Comparison of ENCODE assay signal across 19 mouse cellular contexts in the genomic region with DNA sequence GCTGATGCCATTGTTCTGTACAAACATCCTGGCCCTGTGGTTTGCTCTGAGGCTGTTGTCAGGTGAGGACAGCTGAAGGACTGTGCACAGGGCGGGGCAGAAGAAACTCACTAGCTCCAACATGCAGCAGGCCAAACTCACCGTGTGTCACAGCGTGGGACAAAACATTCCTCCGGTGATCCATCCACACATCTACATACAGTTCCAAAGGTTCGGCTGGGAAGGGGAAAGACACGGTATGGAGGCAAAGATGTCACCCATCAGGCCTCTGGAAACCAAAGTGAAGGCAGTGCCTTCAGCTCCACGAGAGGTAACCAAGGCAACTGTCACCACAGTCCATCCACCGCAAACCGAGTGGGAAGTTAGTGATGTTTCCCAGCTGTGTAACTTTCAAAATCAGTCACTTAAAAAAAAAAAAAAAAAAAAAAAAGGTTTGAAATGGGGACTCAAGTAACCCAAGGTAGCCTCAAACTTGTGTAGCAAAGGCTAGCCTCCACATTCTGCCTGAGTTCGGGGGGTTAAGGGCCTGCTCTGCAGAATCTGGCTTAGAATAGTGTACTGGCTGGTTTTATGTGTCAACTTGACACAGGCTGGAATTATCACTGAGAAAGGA. TPM values are rescaled to one million over a fixed set of nuclear protein-coding genes. Genes with fewer than 3 reads are reported as not detected.
DNase-seq lines count a peak whose midpoint lies in the region; ATAC-seq and TF ChIP-seq lines count a peak whose summit lies in the region.
"Had no signal": no experiment of that assay in that cellular context is flagged by ENCODE, and none has a peak within 500 bp of the region (broad histone marks: within the 10 kb centered on the region; RNA-seq: fewer than 3 reads in every experiment).

A gene (minus strand): TSS at position 270 of the 613 bp plus-strand sequence.

- no peaks in the 10 kb centered on the region for H3K36me3 ChIP-seq in stomach, postnatal 0 days (ENCODE audit: control insufficient read depth, insufficient read depth, low read length)
- H3K36me3 ChIP-seq in midbrain, postnatal 0 days (ENCODE audit: insufficient read depth, low read length) = no peaks in the 10 kb centered on the region
- H3K36me3 ChIP-seq: embryonic facial prominence, embryonic 10.5 days; liver, embryonic 13.5 days; midbrain, embryonic 12.5 days; neural tube, embryonic 15.5 days had no signal

- H3K9ac ChIP-seq in stomach, postnatal 0 days (ENCODE audit: low read length) = no peak within 1 kb of the TSS
- no peak within 1 kb of the TSS for H3K9ac ChIP-seq in midbrain, postnatal 0 days (replicated peaks; ENCODE audit: low read length, poor library complexity, severe bottlenecking)
- H3K9ac ChIP-seq: liver, embryonic 13.5 days; midbrain, embryonic 12.5 days; neural tube, embryonic 15.5 days had no signal

- no peaks in the 10 kb centered on the region for H3K4me1 ChIP-seq in lung, adult 2 months (ENCODE audit: control insufficient read depth, insufficient read depth, low read length)
- H3K4me1 ChIP-seq in stomach, postnatal 0 days (replicated peaks; ENCODE audit: control insufficient read depth, insufficient read depth) = no peaks in the 10 kb centered on the region
- H3K4me1 ChIP-seq in midbrain, postnatal 0 days (ENCODE audit: insufficient read depth, low read length) = no peaks in the 10 kb centered on the region
- H3K4me1 ChIP-seq: midbrain, embryonic 12.5 days; neural tube, embryonic 15.5 days had no signal

- DNase-seq in lung, adult 2 months = no peak
- no peak for DNase-seq in lung, postnatal 14 days
- DNase-seq in lung, postnatal 25 days (ENCODE audit: low spot score) = peak; percentile 31
- no peak for DNase-seq in stomach, postnatal 0 days (ENCODE audit: low spot score)
- no peak for DNase-seq in midbrain, postnatal 0 days (ENCODE audit: low spot score)
- DNase-seq in gastrocnemius, postnatal 36 days = no peak
- DNase-seq in Muller cell, postnatal 12 days (ENCODE audit: inconsistent ontology term) = no peak
- DNase-seq: adrenal gland, postnatal 14 days; B cell, adult 2 months; cerebellum, adult 2 months; liver, embryonic 13.5 days had no signal

- WGBS in lung, adult 2 months = 59% methylated on average over 10 of the region's 10 CpGs
- WGBS in stomach, postnatal 0 days = 52% methylated on average over 10 of the region's 10 CpGs
- 79% methylated on average over 10 of the region's 10 CpGs for WGBS in midbrain, postnatal 0 days

- intact Hi-C loops in gastrocnemius, postnatal 36 days (cut with DNase I) = no loop called here

- no peak within 1 kb of the TSS for H3K4me2 ChIP-seq in stomach, postnatal 0 days (replicated peaks; ENCODE audit: low read depth)
- no peak within 1 kb of the TSS for H3K4me2 ChIP-seq in midbrain, postnatal 0 days (ENCODE audit: low read depth, low read length, poor library complexity, severe bottlenecking)
- H3K4me2 ChIP-seq: liver, embryonic 13.5 days; midbrain, embryonic 12.5 days; neural tube, embryonic 15.5 days had no signal

- TF ChIP-seq POLR2A in lung, adult 2 months (IDR thresholded peaks at IDR 0.05; ENCODE audit: borderline replicate concordance, extremely low read depth, low read depth, low read length) = no peak

- peak within 1 kb of the TSS; percentile 24 for H3K4me3 ChIP-seq in lung, adult 2 months (replicated peaks; ENCODE audit: extremely low read depth, low read depth, low read length)
- no peak within 1 kb of the TSS for H3K4me3 ChIP-seq in stomach, postnatal 0 days (ENCODE audit: low read depth, low read length)
- no peak within 1 kb of the TSS for H3K4me3 ChIP-seq in midbrain, postnatal 0 days (ENCODE audit: low read depth, low read length)
- H3K4me3 ChIP-seq: embryonic facial prominence, embryonic 10.5 days; layer of hippocampus, adult 2 months; liver, embryonic 13.5 days; midbrain, embryonic 12.5 days; neural tube, embryonic 15.5 days had no signal

- TF ChIP-seq CTCF in lung, adult 2 months (IDR thresholded peaks at IDR 0.05; ENCODE audit: insufficient read depth, low read length) = no peak
- no peak for TF ChIP-seq CTCF in stomach, postnatal 0 days (IDR thresholded peaks at IDR 0.05; ENCODE audit: low read depth)
- TF ChIP-seq CTCF in midbrain, postnatal 0 days (IDR thresholded peaks at IDR 0.05) = no peak

- peak within 1 kb of the TSS; percentile 24; the same call in 1 of the 2 replicates for H3K27ac ChIP-seq in stomach, postnatal 0 days (replicated peaks)
- no peak within 1 kb of the TSS for H3K27ac ChIP-seq in midbrain, postnatal 0 days (ENCODE audit: low read depth, low read length)
- H3K27ac ChIP-seq: embryonic facial prominence, embryonic 10.5 days; layer of hippocampus, adult 2 months; liver, embryonic 13.5 days; midbrain, embryonic 12.5 days; neural tube, embryonic 15.5 days had no signal

- peak; percentile 81 for ATAC-seq in common myeloid progenitor, adult 5-6 weeks (replicated peaks; ENCODE audit: low read depth, poor library complexity, severe bottlenecking)
- ATAC-seq in stomach, postnatal 0 days (ENCODE audit: low FRiP score, low TSS enrichment) = peak; percentile 57
- no peak for ATAC-seq in midbrain, postnatal 0 days (ENCODE audit: low FRiP score)
- ATAC-seq: hindbrain, embryonic 16.5 days had no signal

- H3K9me3 ChIP-seq in stomach, postnatal 0 days (ENCODE audit: control insufficient read depth, low read length) = no peaks in the 10 kb centered on the region
- H3K9me3 ChIP-seq in midbrain, postnatal 0 days (ENCODE audit: low read length) = no peaks in the 10 kb centered on the region
- H3K9me3 ChIP-seq: embryonic facial prominence, embryonic 10.5 days; liver, embryonic 13.5 days; midbrain, embryonic 12.5 days; neural tube, embryonic 15.5 days had no signal

- no peak for TF ChIP-seq EP300 in stomach, postnatal 0 days (optimal IDR thresholded peaks at IDR 0.05)

- H3K27me3 ChIP-seq in stomach, postnatal 0 days (ENCODE audit: control insufficient read depth, insufficient read depth, low read length) = no peaks in the 10 kb centered on the region
- no peaks in the 10 kb centered on the region for H3K27me3 ChIP-seq in midbrain, postnatal 0 days (ENCODE audit: insufficient read depth, low read length)
- H3K27me3 ChIP-seq: liver, embryonic 13.5 days; midbrain, embryonic 12.5 days; neural tube, embryonic 15.5 days had no signal

RNA-seq across cellular contexts. Expression of the gene that starts here (rescaled TPM):
- 1.5 and 2.7 TPM in 2 replicates for polyA plus RNA-seq in lung, adult 2 months (2012; rRNA removed)
- not detected in 2 replicates for total RNA-seq in common myeloid progenitor, adult 5-6 weeks (2017)
- 0.08 and 0.11 TPM in 2 replicates for polyA plus RNA-seq in stomach, postnatal 0 days (2015; fragmentation: Nextera tagmentation; extraction: Ambion mirVana)
- 1.8 TPM in 1 of 2 replicates, not detected in the other for total RNA-seq in midbrain, postnatal 0 days (2014; rRNA removed)
- 0.15 and 0.17 TPM in 2 replicates for polyA plus RNA-seq in midbrain, postnatal 0 days (2015; fragmentation: Nextera tagmentation; extraction: Ambion mirVana)
- total RNA-seq in gastrocnemius, postnatal 36 days (2021) = not detected
- total RNA-seq: gastrocnemius, adult 8-10 months had no signal
- polyA plus RNA-seq: embryonic facial prominence, embryonic 10.5 days; hindbrain, embryonic 16.5 days; liver, embryonic 13.5 days; midbrain, embryonic 12.5 days; neural tube, embryonic 15.5 days; testis, adult 2 months had no signal

Comparison
In these comparisons a context has a peak if more than half of its experiments do, and no peak if none do; other contexts are left out.
1. Peak in ATAC-seq in common myeloid progenitor, adult 5-6 weeks; RNA of the gene not detected or under 1 TPM.
2. Peak in ATAC-seq and H3K27ac ChIP-seq in stomach, postnatal 0 days; RNA of the gene not detected or under 1 TPM.